Mouse (Mus musculus): Measurements from ENCODE around the gene Gm17657. TPM values are rescaled to one million over a fixed set of nuclear protein-coding genes. Genes with fewer than 3 reads are reported as not detected.
"Not testable (repeated sequence)": the region's sequence is repeated elsewhere in the genome, so short reads cannot be mapped to it uniquely, and the experiment has no call there.

Gm17657 gene
- polyA plus RNA-seq, 1 experiment from 2014 or later, result not detected

GRCm38 (mm10) chr17:29518665-29519064, 30.8 kb downstream of the Gm17657 start:
- not testable (repeated sequence) for H3K9me3 ChIP-seq (ENCODE audit: control insufficient read depth, low read depth, low read length); H3K4me2 ChIP-seq (replicated peaks; ENCODE audit: low read depth, low read length); ATAC-seq (ENCODE audit: insufficient number of reproducible peaks, insufficient read depth, low FRiP score, low read depth); H3K36me3 ChIP-seq (ENCODE audit: control insufficient read depth, insufficient read depth, low read length); H3K27ac ChIP-seq (ENCODE audit: low read length); H3K4me1 ChIP-seq (ENCODE audit: control insufficient read depth, insufficient read depth, low read length); H3K4me3 ChIP-seq (ENCODE audit: low read depth, low read length); H3K9ac ChIP-seq (replicated peaks; ENCODE audit: low read depth, low read length); H3K27me3 ChIP-seq (ENCODE audit: control insufficient read depth, insufficient read depth, low read length)
- WGBS, result 91% methylated on average over 5 of the region's 5 CpGs

- 3% methylated on average over 11 of the region's 11 CpGs for WGBS
- Histone ChIP-seq H3K27ac (ENCODE audit: low read length) (no peak overlapping the region), H3K4me3 (ENCODE audit: low read depth, low read length) (no peak overlapping the region), H3K4me2 (replicated peaks; ENCODE audit: low read depth, low read length) (no peak overlapping the region), H3K27me3 (ENCODE audit: control insufficient read depth, insufficient read depth, low read length) (no peaks in the 10 kb centered on the region), H3K4me1 (ENCODE audit: control insufficient read depth, insufficient read depth, low read length) (no peaks in the 10 kb centered on the region), H3K36me3 (ENCODE audit: control insufficient read depth, insufficient read depth, low read length) (no peaks in the 10 kb centered on the region), H3K9ac (replicated peaks; ENCODE audit: low read depth, low read length) (no peak overlapping the region), H3K9me3 (ENCODE audit: control insufficient read depth, low read depth, low read length) (no peaks in the 10 kb centered on the region)
- ATAC-seq (ENCODE audit: insufficient number of reproducible peaks, insufficient read depth, low FRiP score, low read depth), result peak; percentile 24; the same call in 1 of the 2 replicates
Observed at GRCm38 (mm10) chr17:29514435-29514834, 35.0 kb downstream of the Gm17657 start.

GRCm38 (mm10) chr17:29513044-29513730, 36.3 kb downstream of the Gm17657 start:
- Histone ChIP-seq H3K27me3 (ENCODE audit: control insufficient read depth, insufficient read depth, low read length) (no peaks in the 10 kb centered on the region), H3K36me3 (ENCODE audit: control insufficient read depth, insufficient read depth, low read length) (no peaks in the 10 kb centered on the region), H3K27ac (ENCODE audit: low read length) (no peak overlapping the region), H3K9ac (replicated peaks; ENCODE audit: low read depth, low read length) (no peak overlapping the region), H3K4me3 (ENCODE audit: low read depth, low read length) (no peak overlapping the region), H3K9me3 (ENCODE audit: control insufficient read depth, low read depth, low read length) (no peaks in the 10 kb centered on the region), H3K4me2 (replicated peaks; ENCODE audit: low read depth, low read length) (no peak overlapping the region), H3K4me1 (ENCODE audit: control insufficient read depth, insufficient read depth, low read length) (no peaks in the 10 kb centered on the region)
- 23% methylated on average over 13 of the region's 13 CpGs for WGBS
- ATAC-seq (ENCODE audit: insufficient number of reproducible peaks, insufficient read depth, low FRiP score, low read depth), result peak; percentile 53; the same call in 1 of the 2 replicates

GRCm38 (mm10) chr17:29510691-29511090, 38.7 kb downstream of the Gm17657 start:
- Histone ChIP-seq H3K36me3 (ENCODE audit: control insufficient read depth, insufficient read depth, low read length) (no peaks in the 10 kb centered on the region), H3K9me3 (ENCODE audit: control insufficient read depth, low read depth, low read length) (no peaks in the 10 kb centered on the region), H3K4me1 (ENCODE audit: control insufficient read depth, insufficient read depth, low read length) (no peaks in the 10 kb centered on the region), H3K27me3 (ENCODE audit: control insufficient read depth, insufficient read depth, low read length) (no peaks in the 10 kb centered on the region), H3K9ac (replicated peaks; ENCODE audit: low read depth, low read length) (no peak overlapping the region), H3K4me2 (replicated peaks; ENCODE audit: low read depth, low read length) (no peak overlapping the region), H3K4me3 (ENCODE audit: low read depth, low read length) (no peak overlapping the region), H3K27ac (ENCODE audit: low read length) (no peak overlapping the region)
- ATAC-seq (ENCODE audit: insufficient number of reproducible peaks, insufficient read depth, low FRiP score, low read depth), result no peak
- WGBS, result 43% methylated on average over 8 of the region's 8 CpGs

GRCm38 (mm10) chr17:29508927-29509608, 40.4 kb downstream of the Gm17657 start:
- 74% methylated on average over 12 of the region's 12 CpGs for WGBS
- no peak overlapping the region for H3K9ac ChIP-seq (replicated peaks; ENCODE audit: low read depth, low read length)
- H3K27me3 ChIP-seq (ENCODE audit: control insufficient read depth, insufficient read depth, low read length), result no peaks in the 10 kb centered on the region
- H3K4me2 ChIP-seq (replicated peaks; ENCODE audit: low read depth, low read length), result no peak overlapping the region
- H3K27ac ChIP-seq (ENCODE audit: low read length), result no peak overlapping the region
- no peak overlapping the region for H3K4me3 ChIP-seq (ENCODE audit: low read depth, low read length)
- H3K4me1 ChIP-seq (ENCODE audit: control insufficient read depth, insufficient read depth, low read length), result no peaks in the 10 kb centered on the region
- H3K36me3 ChIP-seq (ENCODE audit: control insufficient read depth, insufficient read depth, low read length), result no peaks in the 10 kb centered on the region
- H3K9me3 ChIP-seq (ENCODE audit: control insufficient read depth, low read depth, low read length), result no peaks in the 10 kb centered on the region
- no peak for ATAC-seq (ENCODE audit: insufficient number of reproducible peaks, insufficient read depth, low FRiP score, low read depth)

- Histone ChIP-seq H3K4me2 (replicated peaks; ENCODE audit: low read depth, low read length) (no peak overlapping the region), H3K9ac (replicated peaks; ENCODE audit: low read depth, low read length) (no peak overlapping the region), H3K27ac (ENCODE audit: low read length) (no peak overlapping the region), H3K4me1 (ENCODE audit: control insufficient read depth, insufficient read depth, low read length) (peaks cover 4% of the 10 kb centered on the region; the same call in 1 of the 2 replicates), H3K4me3 (ENCODE audit: low read depth, low read length) (no peak overlapping the region), H3K27me3 (ENCODE audit: control insufficient read depth, insufficient read depth, low read length) (no peaks in the 10 kb centered on the region), H3K9me3 (ENCODE audit: control insufficient read depth, low read depth, low read length) (no peaks in the 10 kb centered on the region), H3K36me3 (ENCODE audit: control insufficient read depth, insufficient read depth, low read length) (no peaks in the 10 kb centered on the region)
- WGBS, result 77% methylated on average over 5 of the region's 5 CpGs
- no peak for ATAC-seq (ENCODE audit: insufficient number of reproducible peaks, insufficient read depth, low FRiP score, low read depth)
Observed at GRCm38 (mm10) chr17:29503700-29504099, 45.7 kb downstream of the Gm17657 start.

GRCm38 (mm10) chr17:29502669-29503665, 46.5 kb downstream of the Gm17657 start:
- H3K9me3 ChIP-seq (ENCODE audit: control insufficient read depth, low read depth, low read length), result no peaks in the 10 kb centered on the region
- H3K4me2 ChIP-seq (replicated peaks; ENCODE audit: low read depth, low read length), result peak overlapping the region; percentile 25
- no peaks in the 10 kb centered on the region for H3K36me3 ChIP-seq (ENCODE audit: control insufficient read depth, insufficient read depth, low read length)
- no peak overlapping the region for H3K9ac ChIP-seq (replicated peaks; ENCODE audit: low read depth, low read length)
- H3K4me1 ChIP-seq (ENCODE audit: control insufficient read depth, insufficient read depth, low read length), result peaks cover 4% of the 10 kb centered on the region; the same call in 1 of the 2 replicates
- 11% methylated on average over 32 of the region's 32 CpGs for WGBS
- 0 out of 2 replicates have a peak overlapping the region, but pooled peaks have one; percentile 0 for H3K4me3 ChIP-seq (ENCODE audit: low read depth, low read length)
- ATAC-seq (ENCODE audit: insufficient number of reproducible peaks, insufficient read depth, low FRiP score, low read depth), result no peak
- H3K27ac ChIP-seq (ENCODE audit: low read length), result no peak overlapping the region
- H3K27me3 ChIP-seq (ENCODE audit: control insufficient read depth, insufficient read depth, low read length), result no peaks in the 10 kb centered on the region

All from stomach, embryonic 14.5 days (tissue).